Mouse (Mus musculus) C2C12 (cell line): Measurements from ENCODE around the gene Ssrp1. TPM values are rescaled to one million over a fixed set of nuclear protein-coding genes. Genes with fewer than 3 reads are reported as not detected.

Source experiments
- H3K27me3 ChIP-seq: one replicate; pipeline ENCODE4 v1.6.1; 2011; ENCODE audit not compliant: control insufficient read depth, insufficient read depth, insufficient read length
- H3K36me3 ChIP-seq: one replicate; pipeline ENCODE4 v1.6.1; 2011; ENCODE audit not compliant: control insufficient read depth, insufficient read depth
- H3K4me3 ChIP-seq: one replicate; pipeline ENCODE4 v1.5.1; 2011; ENCODE audit warnings: mild to moderate bottlenecking, control low read depth; ENCODE audit not compliant: poor library complexity, insufficient read depth, severe bottlenecking
- H3K79me2 ChIP-seq: one replicate; pipeline ENCODE4 v1.6.1; 2011; ENCODE audit not compliant: control insufficient read depth, insufficient read depth
- H3K79me3 ChIP-seq: one replicate; pipeline ENCODE4 v1.6.1; 2011; ENCODE audit warnings: low read depth, control low read depth
- H3ac ChIP-seq: one replicate; pipeline ENCODE3; 2011; ENCODE audit warnings: low read depth; ENCODE audit not compliant: control insufficient read depth, insufficient read length
- CEBPB ChIP-seq: IDR thresholded peaks from one replicate; pipeline ENCODE4 v1.6.1; 2011; ENCODE audit warnings: low read depth, mild to moderate bottlenecking, control low read depth, moderate library complexity
- CTCF ChIP-seq: IDR thresholded peaks from one replicate; pipeline ENCODE4 v1.5.1; 2011; ENCODE audit not compliant: control insufficient read depth, insufficient read depth, insufficient read length
- FOSL1 ChIP-seq: IDR thresholded peaks from one replicate; pipeline ENCODE4 v1.8.0; 2011; ENCODE audit warnings: mild to moderate bottlenecking, low read length; ENCODE audit not compliant: poor library complexity, insufficient read depth, severe bottlenecking
- MAX ChIP-seq: IDR thresholded peaks from one replicate; pipeline ENCODE4 v1.6.1; 2011; ENCODE audit warnings: mild to moderate bottlenecking, control low read depth
- MYOD1 ChIP-seq: IDR thresholded peaks from one replicate; pipeline ENCODE4 v1.6.1; 2011; ENCODE audit warnings: low read depth; ENCODE audit not compliant: control insufficient read depth, insufficient read length
- MYOG ChIP-seq: IDR thresholded peaks from one replicate; pipeline ENCODE4 v1.6.1; 2011; ENCODE audit not compliant: control insufficient read depth, insufficient read length; ENCODE audit errors: extremely low read depth
- USF1 ChIP-seq: IDR thresholded peaks from one replicate; pipeline ENCODE4 v1.6.1; 2011; ENCODE audit warnings: low read depth, mild to moderate bottlenecking, control low read depth, moderate library complexity
- polyA plus RNA-seq: library from polyadenylated mRNA; unstranded; fragments of >200 nt; fragmentation: generic; extraction: Trizol; gene quantifications from one replicate; pipeline ENCODE4 v1.2.1, GENCODE M21; 2012; ENCODE audit warnings: missing spikeins

Ssrp1 gene
- polyA plus RNA-seq, 1 experiment: 195 TPM

GRCm38 (mm10) chr2:85002575-85002974, 34.5 kb upstream of the Ssrp1 start:
- no peaks in the 10 kb centered on the region for H3K36me3 ChIP-seq
- H3K79me2 ChIP-seq: no peaks in the 10 kb centered on the region
- no peak overlapping the region for H3ac ChIP-seq
- no peaks in the 10 kb centered on the region for H3K79me3 ChIP-seq
- H3K27me3 ChIP-seq: no peaks in the 10 kb centered on the region
- no peak overlapping the region for H3K4me3 ChIP-seq
- TF ChIP-seq CTCF: no peak
- TF ChIP-seq MYOD1: no peak
- TF ChIP-seq CEBPB: no peak
- no peak for TF ChIP-seq USF1
- TF ChIP-seq MAX: no peak

GRCm38 (mm10) chr2:85004341-85004740, 32.7 kb upstream of the Ssrp1 start:
- H3ac ChIP-seq: no peak overlapping the region
- H3K4me3 ChIP-seq: no peak overlapping the region
- TF ChIP-seq MAX (no peak), CEBPB (no peak), MYOD1 (no peak), USF1 (no peak), FOSL1 (no peak), CTCF (no peak), MYOG (no peak)
- H3K27me3 ChIP-seq: no peaks in the 10 kb centered on the region
- H3K79me2 ChIP-seq: no peaks in the 10 kb centered on the region
- no peaks in the 10 kb centered on the region for H3K79me3 ChIP-seq
- H3K36me3 ChIP-seq: no peaks in the 10 kb centered on the region

- H3K79me3 ChIP-seq: no peaks in the 10 kb centered on the region
- H3K79me2 ChIP-seq: no peaks in the 10 kb centered on the region
- no peaks in the 10 kb centered on the region for H3K36me3 ChIP-seq
- H3K4me3 ChIP-seq: no peak overlapping the region
- no peak overlapping the region for H3ac ChIP-seq
- TF ChIP-seq CTCF: no peak
- TF ChIP-seq FOSL1: no peak
- no peak for TF ChIP-seq MAX
- no peak for TF ChIP-seq MYOD1
- no peak for TF ChIP-seq CEBPB
- TF ChIP-seq MYOG: no peak
- no peak for TF ChIP-seq USF1
- H3K27me3 ChIP-seq: no peaks in the 10 kb centered on the region
Measured at GRCm38 (mm10) chr2:85006600-85006999, 30.4 kb upstream of the Ssrp1 start.

GRCm38 (mm10) chr2:85007729-85008128, 29.3 kb upstream of the Ssrp1 start:
- H3K79me2 ChIP-seq: no peaks in the 10 kb centered on the region
- no peak for TF ChIP-seq CTCF
- no peak for TF ChIP-seq FOSL1
- TF ChIP-seq MAX: no peak
- TF ChIP-seq CEBPB: no peak
- no peak for TF ChIP-seq MYOD1
- TF ChIP-seq MYOG: no peak
- TF ChIP-seq USF1: no peak
- no peak overlapping the region for H3ac ChIP-seq
- no peaks in the 10 kb centered on the region for H3K79me3 ChIP-seq
- no peak overlapping the region for H3K4me3 ChIP-seq
- H3K36me3 ChIP-seq: no peaks in the 10 kb centered on the region
- no peaks in the 10 kb centered on the region for H3K27me3 ChIP-seq

GRCm38 (mm10) chr2:85009212-85009611, 27.8 kb upstream of the Ssrp1 start:
- Histone ChIP-seq H3K36me3 (no peaks in the 10 kb centered on the region), H3K4me3 (no peak overlapping the region), H3K79me2 (no peaks in the 10 kb centered on the region), H3K27me3 (no peaks in the 10 kb centered on the region), H3K79me3 (no peaks in the 10 kb centered on the region), H3ac (no peak overlapping the region)
- no peak for TF ChIP-seq CTCF

GRCm38 (mm10) chr2:85011906-85012604, 25.0 kb upstream of the Ssrp1 start:
- TF ChIP-seq USF1 (peak; percentile 11), MYOG (no peak), CEBPB (no peak), FOSL1 (no peak)
- Histone ChIP-seq H3K36me3 (no peaks in the 10 kb centered on the region), H3K27me3 (no peaks in the 10 kb centered on the region), H3ac (no peak overlapping the region), H3K4me3 (no peak overlapping the region), H3K79me3 (no peaks in the 10 kb centered on the region), H3K79me2 (no peaks in the 10 kb centered on the region)
